8 mouse cellular contexts compared by ENCODE assay signal in the genomic region with DNA sequence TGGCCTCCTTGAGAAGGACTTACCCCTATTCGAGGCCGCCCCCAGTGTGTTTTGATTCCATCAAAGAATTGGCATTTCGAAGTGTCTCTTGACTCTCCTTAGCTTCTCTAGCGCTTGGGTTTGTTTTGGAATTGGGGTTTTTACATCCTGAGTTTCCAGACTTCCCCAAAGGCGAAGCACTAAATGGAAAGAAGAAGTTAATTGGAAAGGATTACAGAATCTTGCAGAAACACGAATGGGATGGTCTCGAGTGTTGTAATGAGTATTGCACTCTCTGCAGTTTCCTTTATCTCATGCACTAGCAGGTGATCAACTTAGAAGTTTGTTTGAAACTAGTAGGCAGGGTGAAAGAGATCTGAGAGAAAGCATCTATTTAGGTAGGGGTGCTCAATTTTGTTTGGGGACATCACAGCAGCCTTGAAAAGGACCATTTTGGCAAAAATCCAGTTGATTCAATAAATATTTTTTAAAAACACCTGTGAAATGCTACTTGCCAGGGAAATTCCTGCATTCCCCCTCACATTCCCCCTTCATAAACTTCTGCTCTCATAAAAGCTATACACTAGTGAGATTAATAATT. TPM values are rescaled to one million over a fixed set of nuclear protein-coding genes. Genes with fewer than 3 reads are reported as not detected.
A peak's percentile ranks its signal among the peaks of the same experiment; 100 is the strongest.
DNase-seq lines count a peak whose midpoint lies in the region; ATAC-seq and TF ChIP-seq lines count a peak whose summit lies in the region.

No protein-coding gene starts in this region.

- TF ChIP-seq CTCF in lung, adult 2 months (IDR thresholded peaks at IDR 0.05; ENCODE audit: insufficient read depth, low read length) = no peak
- TF ChIP-seq CTCF in embryonic fibroblast, embryonic 13.5 days (IDR thresholded peaks at IDR 0.05; ENCODE audit: borderline replicate concordance, insufficient read depth, low read length) = no peak

- peak overlapping the region; percentile 62 for H3K27ac ChIP-seq in embryonic fibroblast, embryonic 13.5 days (ENCODE audit: insufficient read depth, low read length)
- peak overlapping the region; percentile 99 for H3K27ac ChIP-seq in limb, embryonic 13.5 days
- H3K27ac ChIP-seq in neural tube, embryonic 15.5 days (replicated peaks) = peak overlapping the region; percentile 98

- H3K4me3 ChIP-seq in lung, adult 2 months (replicated peaks; ENCODE audit: extremely low read depth, low read depth, low read length) = peak overlapping the region; percentile 72
- peak overlapping the region; percentile 89 for H3K4me3 ChIP-seq in embryonic fibroblast, embryonic 13.5 days (ENCODE audit: insufficient read depth, low read length)
- H3K4me3 ChIP-seq in limb, embryonic 13.5 days = peak overlapping the region; percentile 70
- H3K4me3 ChIP-seq in neural tube, embryonic 15.5 days (replicated peaks) = peak overlapping the region; percentile 88

- H3K9me3 ChIP-seq in limb, embryonic 13.5 days = no peaks in the 10 kb centered on the region
- no peaks in the 10 kb centered on the region for H3K9me3 ChIP-seq in neural tube, embryonic 15.5 days (replicated peaks)

- 0% methylated on average over 7 of the region's 7 CpGs for WGBS in lung, adult 2 months
- WGBS in limb, embryonic 13.5 days = under 1% methylated on average over 7 of the region's 7 CpGs
- WGBS in neural tube, embryonic 15.5 days = 1% methylated on average over 7 of the region's 7 CpGs

- no peak for TF ChIP-seq POLR2A in lung, adult 2 months (IDR thresholded peaks at IDR 0.05; ENCODE audit: borderline replicate concordance, extremely low read depth, low read depth, low read length)
- no peak for TF ChIP-seq POLR2A in embryonic fibroblast, embryonic 13.5 days (IDR thresholded peaks at IDR 0.05; ENCODE audit: low read depth, low read length)

- peak overlapping the region; percentile 73 for H3K4me2 ChIP-seq in limb, embryonic 13.5 days (replicated peaks)
- H3K4me2 ChIP-seq in neural tube, embryonic 15.5 days = peak overlapping the region; percentile 60

- no peak for DNase-seq in lung, adult 2 months
- no peak for DNase-seq in lung, postnatal 14 days
- DNase-seq in T-cell, adult 2 months (ENCODE audit: low spot score) = no peak
- DNase-seq in embryo, embryonic 10 days (ENCODE audit: low spot score) = no peak
- no peak for DNase-seq in thymus, postnatal 0 days (ENCODE audit: low spot score)

- ATAC-seq in limb, embryonic 13.5 days (ENCODE audit: low FRiP score, low read depth) = no peak
- ATAC-seq in neural tube, embryonic 15.5 days (ENCODE audit: low FRiP score) = no peak

- H3K27me3 ChIP-seq in limb, embryonic 13.5 days = no peaks in the 10 kb centered on the region
- no peaks in the 10 kb centered on the region for H3K27me3 ChIP-seq in neural tube, embryonic 15.5 days (replicated peaks)

- H3K36me3 ChIP-seq in limb, embryonic 13.5 days = peaks cover 7% of the 10 kb centered on the region
- H3K36me3 ChIP-seq in neural tube, embryonic 15.5 days = peaks cover 2% of the 10 kb centered on the region; the same call in 1 of the 2 replicates

- peak overlapping the region; percentile 91 for H3K9ac ChIP-seq in limb, embryonic 13.5 days
- H3K9ac ChIP-seq in neural tube, embryonic 15.5 days (replicated peaks) = peak overlapping the region; percentile 85

- peaks cover 2% of the 10 kb centered on the region for H3K4me1 ChIP-seq in lung, adult 2 months (ENCODE audit: control insufficient read depth, insufficient read depth, low read length)
- H3K4me1 ChIP-seq in embryonic fibroblast, embryonic 13.5 days (ENCODE audit: control insufficient read depth, insufficient read depth, low read length) = no peaks in the 10 kb centered on the region
- peaks cover 35% of the 10 kb centered on the region for H3K4me1 ChIP-seq in limb, embryonic 13.5 days
- peaks cover 27% of the 10 kb centered on the region for H3K4me1 ChIP-seq in neural tube, embryonic 15.5 days

RNA-seq across cellular contexts. Expression of gene Gstcd, which starts 0.5 kb away (rescaled TPM):
- 2.0 and 3.1 TPM in 2 replicates for polyA plus RNA-seq in lung, adult 2 months (2012; rRNA removed)
- polyA plus RNA-seq in embryonic fibroblast, embryonic 13.5 days (2011; ENCODE audit: insufficient read length, low read depth, missing spikeins) = 17.4 and 20.4 TPM in 2 replicates
- 7.4 and 7.9 TPM in 2 replicates for polyA plus RNA-seq in limb, embryonic 13.5 days (2015; fragmentation: Nextera tagmentation; extraction: Ambion mirVana)
- 2.9 and 4.2 TPM in 2 replicates for polyA plus RNA-seq in neural tube, embryonic 15.5 days (2015; fragmentation: Nextera tagmentation; extraction: Ambion mirVana)
- 5.8 and 8.4 TPM in 2 replicates for polyA plus RNA-seq in thymus, postnatal 0 days (2015; fragmentation: Nextera tagmentation; extraction: Ambion mirVana)

RNA-seq across cellular contexts. Expression of gene Ints12, which starts 0.7 kb away (rescaled TPM):
- 4.2 and 8.9 TPM in 2 replicates for polyA plus RNA-seq in lung, adult 2 months (2012; rRNA removed)
- polyA plus RNA-seq in embryonic fibroblast, embryonic 13.5 days (2011; ENCODE audit: insufficient read length, low read depth, missing spikeins) = 13.5 and 17.1 TPM in 2 replicates
- 25.4 and 25.6 TPM in 2 replicates for polyA plus RNA-seq in limb, embryonic 13.5 days (2015; fragmentation: Nextera tagmentation; extraction: Ambion mirVana)
- polyA plus RNA-seq in neural tube, embryonic 15.5 days (2015; fragmentation: Nextera tagmentation; extraction: Ambion mirVana) = 13.7 and 17.6 TPM in 2 replicates
- 24.1 TPM in 2 replicates for polyA plus RNA-seq in thymus, postnatal 0 days (2015; fragmentation: Nextera tagmentation; extraction: Ambion mirVana)
